Mouse (Mus musculus) kidney, postnatal 36 days (tissue): Measurements from ENCODE around the gene Sipa1l3.

Source experiments
- DNase-seq, 2 experiments: peaks; one replicate each; pipeline ENCODE4 v3.0.0; 2021 to 2022; ENCODE audit warnings: mixed read lengths in 2 of 2

Gene Sipa1l3

GRCm38 (mm10) chr7:29367166-29368003 is 151.1 kb downstream of the Sipa1l3 start:
- no peak for DNase-seq

GRCm38 (mm10) chr7:29364052-29364451 is 154.4 kb downstream of the Sipa1l3 start:
- DNase-seq, result peak in 1 of 2 experiments; percentile 41

- DNase-seq, result no peak
These were observed 156.9 kb downstream of the Sipa1l3 start for GRCm38 (mm10) chr7:29361497-29361896.

GRCm38 (mm10) chr7:29355406-29355805 is 163.0 kb downstream of the Sipa1l3 start:
- DNase-seq, result no peak

- DNase-seq, result no peak
These were observed 164.3 kb downstream of the Sipa1l3 start for GRCm38 (mm10) chr7:29354161-29354560.

GRCm38 (mm10) chr7:29352246-29352645 is 166.2 kb downstream of the Sipa1l3 start:
- DNase-seq, result no peak

- DNase-seq, result no peak
These were observed 168.0 kb downstream of the Sipa1l3 start for GRCm38 (mm10) chr7:29350489-29350888.

- DNase-seq, result no peak
These were observed 172.2 kb downstream of the Sipa1l3 start for GRCm38 (mm10) chr7:29346212-29346611.

GRCm38 (mm10) chr7:29345534-29345933 is 172.9 kb downstream of the Sipa1l3 start:
- DNase-seq, result no peak

GRCm38 (mm10) chr7:29343746-29344145 is 174.7 kb downstream of the Sipa1l3 start:
- no peak for DNase-seq

GRCm38 (mm10) chr7:29342489-29343092 is 175.8 kb downstream of the Sipa1l3 start:
- DNase-seq, result peak; percentile 24 to 43

GRCm38 (mm10) chr7:29341722-29342121 is 176.7 kb downstream of the Sipa1l3 start:
- DNase-seq, result no peak

- DNase-seq, result no peak
These were observed 177.6 kb downstream of the Sipa1l3 start for GRCm38 (mm10) chr7:29340838-29341237.

GRCm38 (mm10) chr7:29340247-29340646 is 178.2 kb downstream of the Sipa1l3 start:
- DNase-seq, result no peak

- DNase-seq, result no peak
These were observed 179.3 kb downstream of the Sipa1l3 start for GRCm38 (mm10) chr7:29338984-29339679.

GRCm38 (mm10) chr7:29338351-29338919 is 180.0 kb downstream of the Sipa1l3 start:
- DNase-seq, result peak; percentile 52 to 64

- no peak for DNase-seq
These were observed 180.7 kb downstream of the Sipa1l3 start for GRCm38 (mm10) chr7:29337766-29338165.

- no peak for DNase-seq
These were observed 181.6 kb downstream of the Sipa1l3 start for GRCm38 (mm10) chr7:29336795-29337319.

- no peak for DNase-seq
These were observed 182.4 kb downstream of the Sipa1l3 start for GRCm38 (mm10) chr7:29335841-29336671.

- DNase-seq, result no peak
These were observed 183.2 kb downstream of the Sipa1l3 start for GRCm38 (mm10) chr7:29335276-29335675.

GRCm38 (mm10) chr7:29334156-29334555 is 184.3 kb downstream of the Sipa1l3 start:
- DNase-seq, result no peak

GRCm38 (mm10) chr7:29328984-29329383 is 189.5 kb downstream of the Sipa1l3 start:
- no peak for DNase-seq
